Mouse (Mus musculus) intestine, embryonic 14.5 days (tissue): Measurements from ENCODE around the gene Olfr945. TPM values are rescaled to one million over a fixed set of nuclear protein-coding genes. Genes with fewer than 3 reads are reported as not detected.

Source experiments
- ATAC-seq: fragments of 200-750 bp; cut with Nextera tagmentation; replicated peaks from 2 replicates; pipeline ENCODE4 v1.8.0; 2017; ENCODE audit warnings: low read depth, moderate number of reproducible peaks, moderate TSS enrichment, moderate library complexity; ENCODE audit not compliant: low FRiP score, low TSS enrichment
- DNase-seq: peaks from one replicate; pipeline ENCODE4 v3.0.0-alpha.2; 2018; ENCODE audit warnings: low spot score
- H3K27ac ChIP-seq: fragments of 300-500 bp; sonication (generic); 2 replicates; pipeline ENCODE4 v1.5.1; 2014; ENCODE audit warnings: low read depth, mild to moderate bottlenecking, control low read depth
- H3K27me3 ChIP-seq: fragments of 300-500 bp; sonication (generic); replicated peaks from 2 replicates; pipeline ENCODE4 v1.6.1; 2014; ENCODE audit warnings: low read length, control low read depth; ENCODE audit not compliant: control insufficient read depth, insufficient read depth
- H3K36me3 ChIP-seq: fragments of 300-500 bp; sonication (generic); 2 replicates; pipeline ENCODE4 v1.6.1; 2014; ENCODE audit warnings: low read length, control low read depth; ENCODE audit not compliant: control insufficient read depth, insufficient read depth
- H3K4me1 ChIP-seq: fragments of 300-500 bp; sonication (generic); replicated peaks from 2 replicates; pipeline ENCODE4 v1.6.1; 2014; ENCODE audit warnings: low read length, control low read depth, mixed read lengths; ENCODE audit not compliant: control insufficient read depth, insufficient read depth
- H3K4me2 ChIP-seq: fragments of 300-500 bp; sonication (generic); 2 replicates; pipeline ENCODE4 v1.6.1; 2014; ENCODE audit warnings: low read length
- H3K4me3 ChIP-seq: fragments of 300-500 bp; sonication (generic); 2 replicates; pipeline ENCODE4 v1.5.1; 2014; ENCODE audit warnings: low read depth, low read length, control low read depth, mixed read lengths
- H3K9ac ChIP-seq: fragments of 300-500 bp; sonication (generic); 2 replicates; pipeline ENCODE4 v1.6.1; 2014; ENCODE audit warnings: mild to moderate bottlenecking, low read length
- H3K9me3 ChIP-seq: fragments of 300-500 bp; sonication (generic); 2 replicates; pipeline ENCODE4 v1.6.1; 2016; ENCODE audit warnings: low read length, control low read depth; ENCODE audit not compliant: control insufficient read depth
- WGBS: fragments of 180-500 bp; shearing (Covaris S2); extraction: QIAGEN DNeasy Blood & Tissue Kit; methylation state at CpG from one replicate; pipeline ENCODE4 v1.1.7; 2014; 5-methylcytosine and 5-hydroxymethylcytosine counted together
- polyA plus RNA-seq: library from polyadenylated mRNA; unstranded; fragments of >200 nt; fragmentation: Nextera tagmentation; extraction: Ambion mirVana; gene quantifications from 2 replicates; pipeline ENCODE4 v1.2.1, GENCODE M21; 2014

The Olfr945 gene
- polyA plus RNA-seq, result not detected in 2 replicates

DNA sequence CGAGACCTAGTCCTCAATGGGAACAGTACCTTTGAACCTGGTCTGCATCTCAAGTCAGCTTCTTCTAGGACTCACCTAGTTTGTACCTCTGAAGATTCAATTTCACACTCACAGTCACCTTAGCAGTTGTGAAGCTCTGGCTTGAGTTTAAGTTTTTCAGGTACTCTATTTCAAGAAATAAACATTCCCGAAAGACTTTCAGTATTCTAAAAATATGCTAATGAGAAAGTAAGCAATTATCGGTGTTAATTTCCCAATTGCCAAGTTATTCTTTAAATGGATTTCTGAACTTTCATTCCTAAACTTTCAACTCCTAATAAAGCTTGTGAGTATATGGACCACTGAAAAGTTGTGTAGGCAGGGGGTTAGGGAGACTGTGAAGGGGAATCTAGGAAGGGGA is at the start of gene Olfr945:
Gene Olfr945 (minus strand): TSS at position 101 of the 400 bp plus-strand sequence.
- Histone ChIP-seq H3K4me2 (no peak within 1 kb of the TSS), H3K9me3 (no peaks in the 10 kb centered on the region), H3K36me3 (no peaks in the 10 kb centered on the region), H3K4me1 (no peaks in the 10 kb centered on the region), H3K9ac (no peak within 1 kb of the TSS), H3K27ac (no peak within 1 kb of the TSS), H3K27me3 (no peaks in the 10 kb centered on the region), H3K4me3 (no peak within 1 kb of the TSS)
- DNase-seq (no peak), ATAC-seq (no peak)
- WGBS, result 91% methylated on average over 3 of the region's 3 CpGs

DNA sequence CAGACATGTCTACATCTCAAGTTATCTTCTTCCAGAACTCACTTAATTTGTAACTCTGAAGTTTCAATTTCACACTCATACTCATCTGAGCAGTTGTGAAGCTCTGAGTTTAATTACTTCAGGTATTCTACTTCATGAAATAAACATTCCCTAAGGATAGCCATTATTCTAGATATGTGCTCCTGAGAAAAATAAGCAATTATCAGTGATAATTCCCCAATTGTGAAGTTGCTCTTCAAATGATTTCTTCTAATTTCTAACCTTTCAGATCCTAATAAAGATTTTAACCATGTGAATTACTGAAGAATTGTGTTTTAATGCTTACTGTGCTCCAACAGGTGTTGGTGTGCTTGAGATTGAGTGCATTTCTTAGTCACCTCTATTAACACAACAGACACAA is 49.3 kb upstream of the Olfr945 start, which contains the start of gene Olfr948:
Gene Olfr948 (minus strand): TSS at position 101 of the 400 bp plus-strand sequence.
- no peak within 1 kb of the TSS for H3K27ac ChIP-seq
- no peak within 1 kb of the TSS for H3K4me3 ChIP-seq
- no peak for DNase-seq

DNA sequence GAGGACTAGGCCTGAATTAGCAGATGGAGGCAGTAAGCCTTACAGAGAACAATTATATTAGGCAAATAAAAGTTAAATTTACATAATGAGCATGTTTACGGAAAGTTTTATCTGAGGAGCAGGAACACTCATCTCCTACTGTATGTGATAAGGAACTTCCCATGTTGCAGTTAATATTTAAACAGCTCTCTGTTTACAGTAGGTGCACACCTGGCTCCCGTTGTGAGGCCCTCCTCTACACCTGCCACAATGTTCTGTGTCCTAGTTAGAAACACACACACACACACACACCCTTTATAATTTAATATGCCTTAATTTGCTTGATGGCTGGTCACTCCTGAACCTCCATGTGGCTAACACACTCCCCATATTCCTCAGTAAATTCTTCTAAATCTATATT is 10.5 kb upstream of the Olfr945 start:
- Histone ChIP-seq H3K4me3 (no peak overlapping the region), H3K36me3 (no peaks in the 10 kb centered on the region), H3K4me2 (no peak overlapping the region), H3K27me3 (no peaks in the 10 kb centered on the region), H3K4me1 (no peaks in the 10 kb centered on the region), H3K9ac (no peak overlapping the region), H3K9me3 (no peaks in the 10 kb centered on the region), H3K27ac (no peak overlapping the region)
- ATAC-seq, result no peak
- WGBS, result 60% methylated on average over 2 of the region's 2 CpGs
- DNase-seq, result no peak

More for the DNA sequence above, 49.3 kb upstream of the Olfr945 start, which contains the start of gene Olfr948:
- Histone ChIP-seq H3K4me1 (no peaks in the 10 kb centered on the region), H3K27me3 (no peaks in the 10 kb centered on the region), H3K36me3 (no peaks in the 10 kb centered on the region), H3K4me2 (no peak within 1 kb of the TSS), H3K9ac (no peak within 1 kb of the TSS), H3K9me3 (no peaks in the 10 kb centered on the region)
- ATAC-seq, result no peak

DNA sequence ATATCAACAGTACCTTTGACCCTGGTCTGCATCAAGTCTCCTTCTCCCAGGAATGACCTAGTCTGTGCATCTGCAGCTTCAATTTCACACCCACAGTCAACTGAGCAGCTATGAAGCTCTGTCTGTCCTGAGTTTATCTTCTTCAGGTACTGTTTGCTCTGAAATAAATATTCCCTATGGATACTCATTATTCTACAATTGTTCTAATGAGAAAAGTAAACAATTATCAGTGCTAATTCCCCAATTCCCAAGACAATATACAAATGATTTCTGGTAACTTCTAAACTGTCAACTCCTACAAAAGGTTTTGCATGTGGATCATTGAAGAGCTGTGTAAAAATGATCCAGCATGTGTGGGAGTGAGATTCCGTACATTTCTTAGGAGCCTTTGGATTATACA is 26.7 kb downstream of the Olfr945 start, which contains the start of gene Olfr1537:
Gene Olfr1537 (minus strand): TSS at position 101 of the 400 bp plus-strand sequence.
- Histone ChIP-seq H3K4me3 (no peak within 1 kb of the TSS), H3K9ac (no peak within 1 kb of the TSS), H3K36me3 (no peaks in the 10 kb centered on the region), H3K27me3 (no peaks in the 10 kb centered on the region), H3K27ac (no peak within 1 kb of the TSS), H3K4me1 (no peaks in the 10 kb centered on the region), H3K9me3 (no peaks in the 10 kb centered on the region), H3K4me2 (no peak within 1 kb of the TSS)
- DNase-seq, result no peak
- WGBS, result 82% methylated on average over 1 of the region's 1 CpGs
- ATAC-seq, result no peak

Other genes starting within 250 kb of the Olfr945 start
- gene Olfr937, start 211.9 kb downstream of the Olfr945 start, polyA plus RNA-seq, result not detected in 2 replicates
- not detected in 2 replicates for gene Olfr938, start 197.9 kb downstream of the Olfr945 start, polyA plus RNA-seq
- not detected in 2 replicates for gene Olfr27, start 148.7 kb downstream of the Olfr945 start, polyA plus RNA-seq
- gene Olfr943, start 110.5 kb downstream of the Olfr945 start, polyA plus RNA-seq, result not detected in 2 replicates
- gene Olfr944, start 74.9 kb downstream of the Olfr945 start, polyA plus RNA-seq, result not detected in 2 replicates
- not detected in 2 replicates for gene Olfr1537, start 26.8 kb downstream of the Olfr945 start, polyA plus RNA-seq
- not detected in 2 replicates for gene Olfr948, start 49.2 kb upstream of the Olfr945 start, polyA plus RNA-seq
- gene Olfr951, start 110.6 kb upstream of the Olfr945 start, polyA plus RNA-seq, result not detected in 2 replicates
- not detected in 2 replicates for gene Olfr952, start 150.3 kb upstream of the Olfr945 start, polyA plus RNA-seq
- gene Olfr954, start 179.9 kb upstream of the Olfr945 start, polyA plus RNA-seq, result not detected in 2 replicates
- gene Olfr955, start 195.1 kb upstream of the Olfr945 start, polyA plus RNA-seq, result not detected in 2 replicates
- gene Olfr44, start 217.2 kb upstream of the Olfr945 start, polyA plus RNA-seq, result not detected in 2 replicates
- not detected in 2 replicates for gene Olfr957, start 239.0 kb upstream of the Olfr945 start, polyA plus RNA-seq